Mouse (Mus musculus): ENCODE data around the gene Oxt.

DNA sequence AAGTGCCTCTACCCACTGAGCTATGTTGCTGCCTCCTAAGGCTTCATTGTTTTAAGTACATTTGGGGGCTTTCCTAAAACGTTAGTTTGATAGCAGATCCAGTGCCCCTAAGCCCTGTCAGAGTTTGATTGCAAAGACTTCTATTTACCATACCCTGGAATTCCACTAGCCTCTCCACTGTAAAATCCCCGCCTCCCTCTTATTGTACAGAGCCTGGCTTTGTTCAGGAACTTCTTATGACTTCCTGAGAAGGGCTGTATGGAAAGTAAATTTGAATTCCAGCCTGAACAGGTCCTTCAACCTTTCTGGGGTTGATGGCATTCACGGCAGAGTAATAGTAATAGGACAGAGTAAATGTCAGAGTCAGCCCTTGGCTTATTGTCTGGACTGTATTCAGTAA is 39.1 kb upstream of the Oxt start:
- TF ChIP-seq POLR2A (IDR thresholded peaks at IDR 0.05; ENCODE audit: insufficient read depth, low read depth, low read length) (no peak), CTCF (IDR thresholded peaks at IDR 0.05; ENCODE audit: insufficient read depth, low read depth, low read length) (no peak)
